Comparison of ENCODE assay signal across 10 mouse cellular contexts in the genomic region with DNA sequence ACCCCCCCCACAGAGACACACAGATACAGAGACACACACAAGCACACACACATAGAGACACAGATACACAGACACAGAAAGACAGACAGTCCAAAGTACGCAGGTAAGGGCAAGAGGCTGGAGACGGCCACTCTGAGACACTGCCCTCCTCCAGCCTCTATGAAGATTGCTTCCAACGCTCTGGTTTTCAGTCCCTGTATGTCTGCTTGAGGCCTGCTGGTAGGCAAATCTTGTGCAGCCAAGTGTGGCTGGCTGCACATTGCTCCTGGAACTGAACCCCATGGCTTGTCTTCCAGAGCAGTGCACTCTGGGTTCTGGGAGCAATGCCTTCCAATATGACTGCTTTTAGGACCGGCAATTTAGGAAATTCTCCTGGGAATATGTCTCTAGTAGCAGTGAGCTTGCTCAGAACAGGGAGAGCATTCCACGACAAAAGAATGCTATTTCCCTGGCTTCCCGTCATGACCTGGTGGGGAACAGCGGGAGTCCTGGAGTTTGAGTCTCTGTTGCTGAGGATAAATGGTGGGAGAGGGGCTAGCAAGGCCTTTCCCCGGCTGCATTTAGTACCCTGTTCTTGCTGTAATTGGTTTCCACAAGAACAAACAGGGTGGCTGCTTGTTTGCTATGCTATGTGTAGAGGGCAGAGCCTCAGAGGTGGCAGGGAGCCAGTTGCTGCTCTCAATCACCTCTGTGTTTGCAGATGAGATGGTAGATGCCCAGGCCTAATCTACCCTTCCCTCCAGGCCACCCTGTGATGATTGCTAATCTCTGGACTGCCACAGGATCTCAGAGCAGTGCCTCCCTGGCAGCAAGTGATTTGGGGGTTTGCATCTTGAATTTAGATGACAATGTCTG. TPM values are rescaled to one million over a fixed set of nuclear protein-coding genes. Genes with fewer than 3 reads are reported as not detected.
DNase-seq lines count a peak whose midpoint lies in the region; TF ChIP-seq lines count a peak whose summit lies in the region.
"Had no signal": no experiment of that assay in that cellular context is flagged by ENCODE, and none has a peak within 500 bp of the region (broad histone marks: within the 10 kb centered on the region; RNA-seq: fewer than 3 reads in every experiment).

No protein-coding gene starts in this region.

- no peaks in the 10 kb centered on the region for H3K27me3 ChIP-seq in kidney, adult 2 months (replicated peaks; ENCODE audit: control insufficient read depth, insufficient read depth, low read length)

- 44% methylated on average over 8 of the region's 8 CpGs for WGBS in kidney, adult 2 months

- DNase-seq in layer of hippocampus, adult 11-12 months (ENCODE audit: low spot score) = peak; percentile 59
- DNase-seq in layer of hippocampus, adult 9-10 months (ENCODE audit: low spot score) = no peak
- DNase-seq in brain, embryonic 14.5 days (ENCODE audit: low read depth) = peak; percentile 89
- peak; percentile 48 for DNase-seq in kidney, adult 2 months
- DNase-seq in mesoderm, embryonic 11.5 days (ENCODE audit: low read depth, low spot score) = peak; percentile 30
- no peak for DNase-seq in gastrocnemius, adult 8-10 months (ENCODE audit: low spot score in 2 of 2)
- DNase-seq in heart, postnatal 36 days = no peak
- no peak for DNase-seq in urinary bladder, postnatal 10 days (ENCODE audit: low spot score)
- DNase-seq: lung, postnatal 4 days had no signal

- no peak for TF ChIP-seq POLR2A in brain, embryonic 14.5 days (IDR thresholded peaks at IDR 0.05; ENCODE audit: borderline replicate concordance, extremely low read depth, insufficient read depth, insufficient read length, poor library complexity, severe bottlenecking)
- no peak for TF ChIP-seq POLR2A in kidney, adult 2 months (IDR thresholded peaks at IDR 0.05; ENCODE audit: low read depth, low read length)

- intact Hi-C loops in heart, postnatal 36 days (cut with DNase I) = no loop called here

- no peaks in the 10 kb centered on the region for H3K4me1 ChIP-seq in kidney, adult 2 months (ENCODE audit: control insufficient read depth, insufficient read depth, low read length)

- H3K36me3 ChIP-seq in kidney, adult 2 months (ENCODE audit: control insufficient read depth, insufficient read depth, low read length) = no peaks in the 10 kb centered on the region
- H3K36me3 ChIP-seq: G1E had no signal

- H3K4me3 ChIP-seq in kidney, adult 2 months (ENCODE audit: insufficient read depth, low read depth, low read length) = no peak overlapping the region

- no peak for TF ChIP-seq CTCF in brain, embryonic 14.5 days (IDR thresholded peaks at IDR 0.05; ENCODE audit: borderline replicate concordance, extremely low read depth, insufficient read depth, insufficient read length)
- no peak for TF ChIP-seq CTCF in kidney, adult 2 months (conservative IDR thresholded peaks at IDR 0.05; ENCODE audit: insufficient read depth, insufficient read length, low read depth, low read length)

- no peak overlapping the region for H3K27ac ChIP-seq in kidney, adult 2 months (ENCODE audit: insufficient read depth, low read depth, low read length)

RNA-seq across cellular contexts. Expression of a gene that starts 5.1 kb away (rescaled TPM):
- polyA plus RNA-seq in brain, embryonic 14.5 days (2012; rRNA removed) = 1.4 and 4.7 TPM in 2 replicates
- 0.04 and 0.09 TPM in 2 replicates for polyA plus RNA-seq in kidney, adult 2 months (2012; rRNA removed)
- under 1 TPM; 0.05 to 0.09 (median 0.05) TPM for total RNA-seq in gastrocnemius, adult 8-10 months (2022)
- total RNA-seq in heart, postnatal 36 days (2021) = not detected
- polyA plus RNA-seq: G1E had no signal

Comparison
In these comparisons a context has a peak if more than half of its experiments do, and no peak if none do; other contexts are left out.
1. DNase-seq: peak in layer of hippocampus, adult 11-12 months (single experiment), brain, embryonic 14.5 days (single experiment), kidney, adult 2 months (single experiment) and mesoderm, embryonic 11.5 days (single experiment); none in layer of hippocampus, adult 9-10 months (single experiment), gastrocnemius, adult 8-10 months (0 of 2), heart, postnatal 36 days (0 of 2) and urinary bladder, postnatal 10 days (single experiment).